Mouse (Mus musculus) layer of hippocampus, adult 18-20 months (tissue): ENCODE measurements around the gene Tspan1. TPM values are rescaled to one million over a fixed set of nuclear protein-coding genes. Genes with fewer than 3 reads are reported as not detected.

Source experiments
- DNase-seq, 2 experiments: peaks; one replicate each; pipeline ENCODE4 v3.0.0; 2022; ENCODE audit warnings: low spot score in 2 of 2
- long read RNA-seq: library from polyadenylated mRNA; stranded (forward); transcript quantifications from one replicate; pipeline ENCODE4 v2.0.0, GENCODE M21; 2021
- total RNA-seq, 2 experiments: library from RNA; stranded (reverse); gene quantifications; 2 replicates each; pipeline ENCODE4 v1.2.3; 2021

The Tspan1 gene
- not detected for total RNA-seq
- long read RNA-seq = 0 reads

DNA sequence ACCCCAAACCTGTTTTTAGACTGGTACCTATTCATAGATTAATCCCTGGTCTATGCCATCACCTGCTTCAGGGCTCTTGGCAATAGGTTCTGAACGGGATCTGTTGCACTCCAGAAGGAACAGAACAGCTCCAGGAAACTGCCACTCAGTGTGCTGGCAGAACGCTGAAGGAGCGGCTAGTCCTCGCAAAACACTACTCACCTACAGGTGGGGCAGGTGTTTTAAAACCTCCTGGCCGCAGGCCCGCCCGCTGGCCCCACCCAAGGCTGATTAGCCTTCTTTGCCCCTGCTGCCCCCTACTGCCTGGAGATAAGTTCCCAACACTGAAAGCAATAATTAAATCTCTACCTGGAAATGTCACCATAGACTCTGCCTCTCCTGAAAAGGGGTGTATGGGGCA lies at the start of gene Tspan1:
Gene Tspan1 (minus strand): TSS at position 198 of the 400 bp plus-strand sequence.
- DNase-seq = no peak

- peak in 1 of 2 experiments; percentile 52 for DNase-seq
These were observed 49.6 kb upstream of the Tspan1 start for GRCm38 (mm10) chr4:116217046-116217445.

GRCm38 (mm10) chr4:116215895-116216605 lies 48.6 kb upstream of the Tspan1 start:
- DNase-seq = no peak

GRCm38 (mm10) chr4:116208891-116209290 lies 41.5 kb upstream of the Tspan1 start:
- no peak for DNase-seq

DNA sequence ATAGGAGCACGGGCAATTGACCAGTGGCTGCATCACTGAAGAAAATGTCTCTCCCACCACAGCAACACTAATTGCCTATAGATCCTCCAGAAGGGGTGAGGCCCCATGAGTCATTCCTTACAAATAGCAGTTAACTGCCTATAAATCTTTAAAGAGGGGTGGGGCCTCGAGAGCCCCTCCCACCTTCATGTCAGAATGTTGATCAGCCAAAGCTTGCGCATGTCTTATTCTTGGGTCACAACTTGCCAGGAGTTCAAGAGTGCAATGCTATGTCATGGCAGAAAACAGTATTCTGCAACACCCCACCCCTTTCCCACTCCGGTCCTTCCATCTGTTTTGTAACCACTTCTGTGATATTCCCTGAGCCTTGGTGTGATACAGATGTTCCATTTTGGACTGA lies 39.1 kb upstream of the Tspan1 start:
- no peak for DNase-seq

DNA sequence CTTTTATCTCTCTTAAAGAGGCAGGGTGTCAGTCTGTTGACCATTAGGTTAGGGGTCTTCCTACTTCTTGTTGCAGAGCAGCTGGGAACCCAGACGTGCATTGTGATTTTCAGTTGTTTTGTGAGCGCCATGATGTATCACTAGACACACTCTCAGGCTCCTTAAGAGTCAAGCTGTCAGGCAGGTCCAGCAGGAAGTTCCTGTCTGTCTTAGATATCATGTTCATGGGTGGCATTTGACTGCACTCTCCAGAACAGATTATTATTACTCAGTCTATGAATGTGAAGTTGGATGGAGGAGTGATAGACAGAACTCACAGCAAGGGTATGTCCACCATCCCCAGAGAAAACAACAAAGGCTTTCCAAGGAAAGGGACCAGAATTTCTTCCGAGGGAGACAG lies 37.0 kb upstream of the Tspan1 start:
- no peak for DNase-seq

DNA sequence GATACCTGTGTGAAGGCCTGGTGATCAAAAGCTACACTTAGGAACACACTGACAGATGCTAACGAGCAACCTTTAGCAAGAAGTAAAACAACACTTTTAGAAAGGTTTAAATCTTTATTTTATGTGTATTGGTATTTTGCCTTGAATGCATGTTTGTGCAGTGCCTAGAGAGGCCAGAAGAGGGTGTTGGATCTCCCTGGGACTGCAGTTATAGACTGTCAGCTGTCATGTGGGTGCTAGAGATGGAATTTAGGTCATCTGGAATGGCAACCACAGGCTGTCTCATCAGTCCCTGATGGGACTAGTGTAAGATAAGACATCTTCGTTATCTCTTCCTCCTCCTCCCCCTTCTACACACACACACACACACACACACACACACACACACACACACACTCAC lies 31.0 kb upstream of the Tspan1 start:
- no peak for DNase-seq

- DNase-seq = peak in 1 of 2 experiments; percentile 21
These were observed 26.4 kb upstream of the Tspan1 start for GRCm38 (mm10) chr4:116193583-116194383.

- no peak for DNase-seq
These were observed 25.0 kb upstream of the Tspan1 start for GRCm38 (mm10) chr4:116192286-116192835.

- DNase-seq = no peak
These were observed 17.7 kb upstream of the Tspan1 start for GRCm38 (mm10) chr4:116185083-116185482.

- no peak for DNase-seq
These were observed 15.3 kb upstream of the Tspan1 start for GRCm38 (mm10) chr4:116182745-116183144.

- no peak for DNase-seq
These were observed 14.7 kb upstream of the Tspan1 start for GRCm38 (mm10) chr4:116182079-116182478.

DNA sequence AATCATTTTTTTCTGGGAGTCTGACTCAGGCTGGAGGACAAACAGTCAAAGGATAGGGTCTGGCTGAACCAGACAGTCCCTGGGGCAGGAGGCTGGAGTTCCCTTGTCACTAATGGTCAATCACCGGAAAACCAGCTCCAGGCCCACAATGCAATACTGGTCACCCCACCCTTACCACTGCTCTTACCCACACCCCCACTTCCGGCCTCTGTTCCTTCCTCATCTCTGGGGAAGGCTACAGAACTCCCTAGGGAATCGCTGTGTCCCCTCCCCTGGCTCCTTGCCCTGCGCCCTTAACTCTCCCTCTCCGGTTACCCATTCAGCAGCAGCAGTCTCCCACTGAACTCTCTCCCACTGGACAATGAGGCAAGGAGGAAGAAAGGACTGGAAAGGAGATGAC lies 9.7 kb upstream of the Tspan1 start:
- DNase-seq = no peak

GRCm38 (mm10) chr4:116176543-116176988 lies 9.2 kb upstream of the Tspan1 start:
- peak; percentile 35 to 47 for DNase-seq

GRCm38 (mm10) chr4:116175711-116176542 lies 8.5 kb upstream of the Tspan1 start:
- no peak for DNase-seq

DNA sequence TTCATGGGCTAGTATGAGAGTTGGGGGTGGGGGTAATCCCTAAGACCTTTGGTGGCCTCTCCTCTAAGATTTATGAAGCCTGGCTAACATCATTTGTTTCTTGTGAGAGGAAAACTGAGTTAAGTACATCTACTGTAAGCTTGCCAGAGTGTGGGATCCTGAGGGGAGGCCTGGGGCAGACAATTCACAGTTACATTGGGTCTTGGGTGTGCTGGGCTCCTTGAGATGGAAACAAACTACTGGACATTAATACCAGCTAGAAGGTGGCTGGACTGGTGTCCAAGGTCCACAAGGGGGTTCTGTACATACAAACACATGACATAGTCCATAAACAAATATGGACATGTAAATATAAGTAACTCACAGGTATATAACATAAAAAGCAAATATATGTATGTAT lies 7.7 kb upstream of the Tspan1 start:
- DNase-seq = no peak

DNA sequence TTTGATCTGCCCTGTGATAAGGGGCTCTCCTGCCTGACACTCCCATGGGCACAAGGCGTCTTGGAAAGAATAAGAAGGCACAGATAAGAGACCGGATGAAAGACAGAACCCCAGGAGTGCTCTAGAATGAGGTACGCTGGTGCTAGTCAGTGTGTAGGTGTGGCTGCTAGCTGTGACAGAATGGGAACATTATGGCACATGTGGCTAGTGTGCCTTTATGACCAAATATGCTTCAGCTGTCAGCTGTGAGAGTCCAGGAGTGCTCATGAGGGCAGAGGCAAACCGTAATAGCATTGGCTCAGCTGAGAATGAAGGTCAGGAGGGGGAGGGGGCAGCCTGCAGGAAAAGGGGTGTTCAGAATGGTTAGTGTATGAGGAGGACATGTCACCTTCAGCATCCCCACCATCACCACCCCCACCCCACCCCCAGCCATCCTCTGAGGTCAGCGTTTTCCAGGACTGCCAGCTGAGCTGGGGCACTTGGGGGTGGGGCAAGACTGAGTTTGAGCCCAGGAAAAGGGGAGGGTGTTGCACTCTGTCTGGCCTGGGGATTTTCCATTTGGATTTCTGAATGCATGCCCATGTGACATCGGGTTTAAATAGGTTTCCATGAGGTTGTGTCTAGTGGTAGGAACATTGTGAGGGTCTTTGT lies 7.2 kb upstream of the Tspan1 start:
- no peak for DNase-seq

- DNase-seq = no peak
These were observed 6.4 kb upstream of the Tspan1 start for GRCm38 (mm10) chr4:116173752-116174151.

DNA sequence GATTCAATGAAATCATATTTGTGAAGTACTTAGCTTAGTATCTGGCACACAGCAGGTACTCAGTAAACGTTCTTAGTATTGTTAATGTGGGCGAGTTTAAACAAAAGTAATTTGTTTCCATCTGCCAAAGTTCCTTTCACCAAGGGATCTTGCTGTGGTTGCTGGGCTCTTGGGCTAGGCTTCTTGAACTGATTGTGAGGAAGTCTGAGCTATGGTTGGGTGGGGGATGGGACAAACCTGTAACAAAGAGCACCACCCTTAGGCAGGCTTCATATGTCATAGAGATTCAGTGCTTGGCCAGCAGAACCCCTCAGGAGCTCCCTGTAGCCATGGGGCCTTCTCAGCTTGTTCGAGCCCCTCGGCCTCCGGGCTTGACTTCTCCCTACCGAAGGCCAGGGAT lies 5.7 kb upstream of the Tspan1 start, which contains the start of the genes 1700042G07Rik and Gm49337:
Gene 1700042G07Rik (plus strand): TSS at position 301 of the 400 bp plus-strand sequence.
Gene Gm49337 (plus strand): TSS at position 313 of the 400 bp plus-strand sequence.
- DNase-seq = no peak

DNA sequence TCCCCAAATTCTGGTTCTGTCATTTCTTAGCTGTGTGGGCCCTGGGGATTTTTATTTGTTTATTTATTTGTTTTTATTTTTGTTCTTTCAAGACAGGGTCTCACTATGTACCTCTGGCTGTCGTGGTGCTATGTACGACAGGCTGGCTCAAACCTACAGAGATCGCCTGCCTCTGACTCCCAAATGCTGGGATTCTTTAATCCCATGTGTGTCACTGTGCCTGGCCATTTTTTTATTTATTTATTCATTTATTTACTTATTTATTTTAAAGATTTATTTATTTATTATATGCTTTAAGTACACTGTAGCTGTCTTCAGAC lies 1.9 kb upstream of the Tspan1 start:
- DNase-seq = no peak
